Mouse (Mus musculus) right cerebral cortex, postnatal 14 days (tissue): Measurements from ENCODE around the gene Rnf220.

Source experiments
- DNase-seq: peaks from one replicate; pipeline ENCODE4 v3.0.0; 2022

Gene Rnf220

GRCm38 (mm10) chr4:117436995-117437660, 59.7 kb downstream of the Rnf220 start:
- no peak for DNase-seq

- DNase-seq, result no peak
Measured at GRCm38 (mm10) chr4:117434336-117434735, 62.5 kb downstream of the Rnf220 start.

GRCm38 (mm10) chr4:117429604-117430003, 67.2 kb downstream of the Rnf220 start:
- no peak for DNase-seq

- no peak for DNase-seq
Measured at GRCm38 (mm10) chr4:117427540-117427939, 69.3 kb downstream of the Rnf220 start.

- no peak for DNase-seq
Measured at GRCm38 (mm10) chr4:117421077-117421476, 75.8 kb downstream of the Rnf220 start.

GRCm38 (mm10) chr4:117416827-117417226, 80.0 kb downstream of the Rnf220 start:
- DNase-seq, result no peak

- DNase-seq, result no peak
Measured at GRCm38 (mm10) chr4:117410049-117410410, 86.8 kb downstream of the Rnf220 start.

- peak; percentile 18 for DNase-seq
Measured at GRCm38 (mm10) chr4:117409144-117410048, 87.5 kb downstream of the Rnf220 start.

- no peak for DNase-seq
Measured at GRCm38 (mm10) chr4:117407945-117408344, 88.9 kb downstream of the Rnf220 start.

- peak; percentile 17 for DNase-seq
Measured at GRCm38 (mm10) chr4:117405999-117406398, 90.9 kb downstream of the Rnf220 start.

GRCm38 (mm10) chr4:117405211-117405610, 91.6 kb downstream of the Rnf220 start:
- DNase-seq, result no peak

GRCm38 (mm10) chr4:117403411-117403810, 93.4 kb downstream of the Rnf220 start:
- no peak for DNase-seq

GRCm38 (mm10) chr4:117397128-117397527, 99.7 kb downstream of the Rnf220 start:
- no peak for DNase-seq

GRCm38 (mm10) chr4:117393027-117393426, 103.8 kb downstream of the Rnf220 start:
- no peak for DNase-seq

GRCm38 (mm10) chr4:117392391-117392790, 104.5 kb downstream of the Rnf220 start:
- no peak for DNase-seq

- no peak for DNase-seq
Measured at GRCm38 (mm10) chr4:117391966-117392365, 104.9 kb downstream of the Rnf220 start.

GRCm38 (mm10) chr4:117390850-117391795, 105.7 kb downstream of the Rnf220 start:
- DNase-seq, result no peak

GRCm38 (mm10) chr4:117389264-117390054, 107.4 kb downstream of the Rnf220 start:
- no peak for DNase-seq

- no peak for DNase-seq
Measured at GRCm38 (mm10) chr4:117385247-117385646, 111.6 kb downstream of the Rnf220 start.

GRCm38 (mm10) chr4:117381846-117382245, 115.0 kb downstream of the Rnf220 start:
- no peak for DNase-seq

GRCm38 (mm10) chr4:117380558-117380935, 116.3 kb downstream of the Rnf220 start:
- DNase-seq, result no peak
